ENCODE assay signal across 15 mouse cellular contexts in genomic region chr1:60655691-60656595, GRCm38 (mm10).
DNase-seq lines count a peak whose midpoint lies in the region; ATAC-seq and TF ChIP-seq lines count a peak whose summit lies in the region.
"Had no signal": no experiment of that assay in that cellular context is flagged by ENCODE, and none has a peak within 500 bp of the region (broad histone marks: within the 10 kb centered on the region; RNA-seq: fewer than 3 reads in every experiment).

No protein-coding gene starts in this region.

- H3K27me3 ChIP-seq in heart, embryonic 10.5 days (ENCODE audit: insufficient read depth, poor library complexity, severe bottlenecking) = no peaks in the 10 kb centered on the region
- H3K27me3 ChIP-seq in liver, adult 2 months (ENCODE audit: control insufficient read depth, insufficient read depth, low read length) = no peaks in the 10 kb centered on the region
- H3K27me3 ChIP-seq in liver, embryonic 12.5 days (replicated peaks) = no peaks in the 10 kb centered on the region
- no peaks in the 10 kb centered on the region for H3K27me3 ChIP-seq in heart, postnatal 0 days (ENCODE audit: control insufficient read depth, insufficient read depth, low read length)

- H3K4me2 ChIP-seq in liver, embryonic 12.5 days = no peak overlapping the region
- H3K4me2 ChIP-seq in heart, postnatal 0 days (ENCODE audit: low read depth, low read length) = no peak overlapping the region

- no peak for TF ChIP-seq EP300 in heart, postnatal 0 days (IDR thresholded peaks at IDR 0.05; ENCODE audit: low read depth)

- TF ChIP-seq POLR2A in liver, adult 2 months (IDR thresholded peaks at IDR 0.05; ENCODE audit: extremely low read depth, insufficient read depth, low read length) = no peak

- H3K4me1 ChIP-seq in heart, embryonic 10.5 days = peaks cover 40% of the 10 kb centered on the region
- H3K4me1 ChIP-seq in liver, adult 2 months (ENCODE audit: control insufficient read depth, insufficient read depth, low read length) = peaks cover 18% of the 10 kb centered on the region
- H3K4me1 ChIP-seq in liver, embryonic 12.5 days = peaks cover 21% of the 10 kb centered on the region
- peaks cover 31% of the 10 kb centered on the region for H3K4me1 ChIP-seq in brown adipose tissue, adult 24 weeks (ENCODE audit: control insufficient read depth, insufficient read depth, insufficient read length, low read length)
- H3K4me1 ChIP-seq in heart, postnatal 0 days (ENCODE audit: control insufficient read depth, insufficient read depth) = peaks cover 52% of the 10 kb centered on the region

- no peaks in the 10 kb centered on the region for H3K36me3 ChIP-seq in heart, embryonic 10.5 days
- H3K36me3 ChIP-seq in liver, adult 2 months (ENCODE audit: control insufficient read depth, insufficient read depth, low read length) = no peaks in the 10 kb centered on the region
- H3K36me3 ChIP-seq in liver, embryonic 12.5 days = no peaks in the 10 kb centered on the region
- no peaks in the 10 kb centered on the region for H3K36me3 ChIP-seq in heart, postnatal 0 days (replicated peaks; ENCODE audit: control insufficient read depth, insufficient read depth, low read length)
- H3K36me3 ChIP-seq: G1E had no signal

- WGBS in heart, embryonic 10.5 days = 43% methylated on average over 6 of the region's 6 CpGs
- 77% methylated on average over 6 of the region's 6 CpGs for WGBS in liver, adult 2 months
- 49% methylated on average over 6 of the region's 6 CpGs for WGBS in liver, embryonic 12.5 days (ENCODE audit: insufficient replicate concordance)
- 36% methylated on average over 6 of the region's 6 CpGs for WGBS in heart, postnatal 0 days

- no peak overlapping the region for H3K4me3 ChIP-seq in heart, embryonic 10.5 days
- no peak overlapping the region for H3K4me3 ChIP-seq in liver, adult 2 months (ENCODE audit: insufficient read depth, low read depth, low read length)
- H3K4me3 ChIP-seq in liver, embryonic 12.5 days = no peak overlapping the region
- no peak overlapping the region for H3K4me3 ChIP-seq in brown adipose tissue, adult 24 weeks (ENCODE audit: insufficient read depth, low read depth, low read length)
- no peak overlapping the region for H3K4me3 ChIP-seq in heart, postnatal 0 days (ENCODE audit: low read depth, low read length)

- H3K9ac ChIP-seq in liver, adult 2 months (ENCODE audit: low read depth, low read length) = no peak overlapping the region
- H3K9ac ChIP-seq in liver, embryonic 12.5 days = no peak overlapping the region
- H3K9ac ChIP-seq in heart, postnatal 0 days (replicated peaks; ENCODE audit: low read depth, low read length) = no peak overlapping the region

- DNase-seq in heart, embryonic 10.5 days (ENCODE audit: low spot score) = no peak
- no peak for DNase-seq in heart, postnatal 4 days
- no peak for DNase-seq in liver, adult 2 months (ENCODE audit: extremely low read depth, low read depth, low spot score)
- no peak for DNase-seq in heart, postnatal 0 days (ENCODE audit: low spot score)
- no peak for DNase-seq in embryo, embryonic 9.5 days (ENCODE audit: extremely low spot score)
- DNase-seq: adrenal gland, postnatal 10 days; cerebellum, adult 9-10 months; kidney, postnatal 25 days; right cerebral cortex, postnatal 14 days; thymus, adult 18-20 months had no signal

- TF ChIP-seq CTCF in liver, adult 2 months (IDR thresholded peaks at IDR 0.05; ENCODE audit: low read depth, low read length) = no peak
- no peak for TF ChIP-seq CTCF in heart, postnatal 0 days (IDR thresholded peaks at IDR 0.05; ENCODE audit: low read depth)

- no peak for ATAC-seq in liver, embryonic 12.5 days
- ATAC-seq in heart, postnatal 0 days (ENCODE audit: insufficient read depth, low read depth) = no peak
- ATAC-seq: forebrain, embryonic 14.5 days; midbrain, embryonic 16.5 days had no signal

- peak overlapping the region; percentile 60; the same call in 1 of the 2 replicates for H3K27ac ChIP-seq in heart, embryonic 10.5 days
- peak overlapping the region; percentile 11 for H3K27ac ChIP-seq in liver, adult 2 months (replicated peaks; ENCODE audit: insufficient read depth, low read depth, low read length)
- no peak overlapping the region; the same call in 1 of the 2 replicates for H3K27ac ChIP-seq in liver, embryonic 12.5 days
- H3K27ac ChIP-seq in brown adipose tissue, adult 24 weeks (replicated peaks; ENCODE audit: low read depth, low read length) = peak overlapping the region; percentile 52
- peak overlapping the region; percentile 66 for H3K27ac ChIP-seq in heart, postnatal 0 days (ENCODE audit: low read depth)

- no peaks in the 10 kb centered on the region for H3K79me2 ChIP-seq in liver, adult 2 months (ENCODE audit: control insufficient read depth, insufficient read depth, low read length)

- no peaks in the 10 kb centered on the region for H3K9me3 ChIP-seq in heart, embryonic 10.5 days
- no peaks in the 10 kb centered on the region for H3K9me3 ChIP-seq in liver, embryonic 12.5 days (replicated peaks)
- H3K9me3 ChIP-seq in heart, postnatal 0 days (replicated peaks; ENCODE audit: control insufficient read depth, low read length) = no peaks in the 10 kb centered on the region
- H3K9me3 ChIP-seq: G1E had no signal
